Mouse (Mus musculus) ZHBTc4 (cell line): ENCODE data around the gene Flt3l.
"Not testable (repeated sequence)": the region's sequence is repeated elsewhere in the genome, so short reads cannot be mapped to it uniquely, and the experiment has no call there.

Experiments
- DNase-seq: peaks from one replicate; pipeline ENCODE4 v3.0.0-alpha.2; 2011; ENCODE audit warnings: low read depth, low spot score

Gene Flt3l

GRCm38 (mm10) chr7:45145460-45145859 is 9.2 kb upstream of the Flt3l start:
- no peak for DNase-seq

GRCm38 (mm10) chr7:45144368-45145174 is 8.3 kb upstream of the Flt3l start:
- DNase-seq, result no peak

GRCm38 (mm10) chr7:45141914-45142313 is 5.7 kb upstream of the Flt3l start:
- DNase-seq, result no peak

GRCm38 (mm10) chr7:45141319-45141718 is 5.1 kb upstream of the Flt3l start:
- no peak for DNase-seq

- no peak for DNase-seq
Observed at GRCm38 (mm10) chr7:45139904-45140723, 3.9 kb upstream of the Flt3l start.

- no peak for DNase-seq
Observed at GRCm38 (mm10) chr7:45138403-45138802, 2.2 kb upstream of the Flt3l start.

- no peak for DNase-seq
Observed at GRCm38 (mm10) chr7:45137171-45138006, 1.2 kb upstream of the Flt3l start.

GRCm38 (mm10) chr7:45135370-45135769 is 862 bp downstream of the Flt3l start:
- no peak for DNase-seq

- peak; percentile 99 for DNase-seq
Observed at GRCm38 (mm10) chr7:45134544-45135026, 1.6 kb downstream of the Flt3l start.

- peak; percentile 85 for DNase-seq
Observed at GRCm38 (mm10) chr7:45133446-45134159, 2.6 kb downstream of the Flt3l start.

- DNase-seq, result no peak
Observed at GRCm38 (mm10) chr7:45131850-45132249, 4.4 kb downstream of the Flt3l start.

- no peak for DNase-seq
Observed at GRCm38 (mm10) chr7:45129776-45130512, 6.3 kb downstream of the Flt3l start.

GRCm38 (mm10) chr7:45129318-45129717 is 6.9 kb downstream of the Flt3l start:
- no peak for DNase-seq

- peak; percentile 99 for DNase-seq
Observed at GRCm38 (mm10) chr7:45128624-45129246, 7.5 kb downstream of the Flt3l start, which contains the start of gene Rpl13a. Gene Rpl13a (minus strand): TSS chr7:45128761.

GRCm38 (mm10) chr7:45127700-45128224 is 8.5 kb downstream of the Flt3l start:
- no peak for DNase-seq

GRCm38 (mm10) chr7:45126844-45127699 is 9.2 kb downstream of the Flt3l start:
- peak; percentile 58 for DNase-seq

- peak; percentile 44 for DNase-seq
Observed at GRCm38 (mm10) chr7:45126147-45126843, 9.9 kb downstream of the Flt3l start.

- not testable (repeated sequence) for DNase-seq
Observed at GRCm38 (mm10) chr7:45125649-45126048, 10.6 kb downstream of the Flt3l start.
